Mouse (Mus musculus) cerebellum, postnatal 10 days (tissue): ENCODE data around the gene 4933434E20Rik.

ENCODE experiments used
- DNase-seq, 2 experiments: peaks; one replicate each; pipeline ENCODE4 v3.0.0; 2021; ENCODE audit warnings: mixed read lengths in 2 of 2

Gene 4933434E20Rik

GRCm38 (mm10) chr3:90051441-90052350 is at the start of gene 4933434E20Rik:
4933434E20Rik (plus strand) TSS chr3:90051636.
- DNase-seq = peak; percentile 80 to 85

- no peak for DNase-seq
Observed at GRCm38 (mm10) chr3:90004091-90004796, 47.2 kb upstream of the 4933434E20Rik start.

- DNase-seq = no peak
Observed at GRCm38 (mm10) chr3:90010291-90010690, 41.1 kb upstream of the 4933434E20Rik start.

GRCm38 (mm10) chr3:90016626-90017025 is 34.8 kb upstream of the 4933434E20Rik start:
- no peak for DNase-seq

- DNase-seq = no peak
Observed at GRCm38 (mm10) chr3:90034653-90035052, 16.8 kb upstream of the 4933434E20Rik start.

- DNase-seq = no peak
Observed at GRCm38 (mm10) chr3:90036263-90036662, 15.2 kb upstream of the 4933434E20Rik start.

- DNase-seq = no peak
Observed at GRCm38 (mm10) chr3:90049691-90050090, 1.7 kb upstream of the 4933434E20Rik start.

- DNase-seq = peak; percentile 97 to 99
Observed at GRCm38 (mm10) chr3:90052351-90053241, 1.2 kb downstream of the 4933434E20Rik start, which contains the start of gene Ubap2l. Ubap2l (minus strand) TSS chr3:90052628.

- DNase-seq = no peak
Observed at GRCm38 (mm10) chr3:90061549-90061948, 10.1 kb downstream of the 4933434E20Rik start.

GRCm38 (mm10) chr3:90062539-90062938 is 11.1 kb downstream of the 4933434E20Rik start:
- DNase-seq = no peak

- DNase-seq = no peak
Observed at GRCm38 (mm10) chr3:90064383-90064782, 12.9 kb downstream of the 4933434E20Rik start.

- DNase-seq = peak; percentile 61 to 71
Observed at GRCm38 (mm10) chr3:90065553-90065952, 14.1 kb downstream of the 4933434E20Rik start.

GRCm38 (mm10) chr3:90067851-90068250 is 16.4 kb downstream of the 4933434E20Rik start:
- peak; percentile 23 to 25 for DNase-seq

- DNase-seq = no peak
Observed at GRCm38 (mm10) chr3:90069688-90070087, 18.3 kb downstream of the 4933434E20Rik start.

GRCm38 (mm10) chr3:90072294-90072693 is 20.9 kb downstream of the 4933434E20Rik start, which contains the start of gene Tpm3:
Tpm3 (plus strand) TSS chr3:90072649.
- DNase-seq = no peak

GRCm38 (mm10) chr3:90076921-90077716 is 25.7 kb downstream of the 4933434E20Rik start:
- peak; percentile 86 to 89 for DNase-seq

- no peak for DNase-seq
Observed at GRCm38 (mm10) chr3:90078224-90078623, 26.8 kb downstream of the 4933434E20Rik start.

GRCm38 (mm10) chr3:90079133-90079762 is 27.8 kb downstream of the 4933434E20Rik start:
- DNase-seq = peak; percentile 94 to 96

GRCm38 (mm10) chr3:90079763-90080497 is 28.5 kb downstream of the 4933434E20Rik start:
- DNase-seq = peak; percentile 74 to 78

GRCm38 (mm10) chr3:90080498-90080863 is 29.0 kb downstream of the 4933434E20Rik start:
- DNase-seq = no peak
